Mouse (Mus musculus): Measurements from ENCODE around the gene Selenop. TPM values are rescaled to one million over a fixed set of nuclear protein-coding genes. Genes with fewer than 3 reads are reported as not detected.

Gene Selenop
- total RNA-seq, 2 experiments from 2014 or later, result 302 to 352 TPM

- intact Hi-C loops (cut with DNase I), result no loop called here
- no peak for DNase-seq (ENCODE audit: low spot score in 2 of 2)
These were observed 51.6 kb downstream of the Selenop start for GRCm38 (mm10) chr15:3319929-3320328.

- intact Hi-C loops (cut with DNase I), result no loop called here
- DNase-seq (ENCODE audit: low spot score in 2 of 2), result no peak
These were observed 54.7 kb downstream of the Selenop start for GRCm38 (mm10) chr15:3323041-3323440.

Other genes with a start within 250 kb of the Selenop start
- gene Ccdc152, start 35.0 kb downstream of the Selenop start, total RNA-seq (2021), result not detected